In the genomic region with DNA sequence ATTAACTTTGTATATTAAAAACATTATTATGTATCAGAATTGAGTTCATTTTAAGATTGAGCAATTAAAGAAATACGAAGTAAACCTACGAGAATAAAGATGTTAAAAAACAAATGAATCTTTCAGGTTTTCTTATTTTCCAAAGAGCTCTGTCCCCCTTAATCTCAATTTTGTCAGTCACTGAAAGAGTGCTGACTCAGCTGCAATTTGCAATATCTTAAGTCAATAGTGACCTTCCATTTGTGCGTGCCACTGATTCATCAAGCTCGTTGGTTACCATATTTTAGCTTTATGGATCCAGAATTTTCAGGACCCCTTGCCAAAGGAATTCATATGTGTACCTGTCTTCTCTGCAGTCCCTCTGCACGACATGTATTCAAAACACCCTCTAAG, we compare ENCODE assay signal across 16 mouse cellular contexts.
"Had no signal": no experiment of that assay in that cellular context is flagged by ENCODE, and none has a peak within 500 bp of the region (broad histone marks: within the 10 kb centered on the region; RNA-seq: fewer than 3 reads in every experiment).

No protein-coding gene starts in this region.

- H3K36me3 ChIP-seq: neural tube, embryonic 13.5 days; neural tube, embryonic 15.5 days; stomach, embryonic 15.5 days had no signal

- DNase-seq: retina, postnatal 1 day; right cerebral cortex, adult 18-20 months; right cerebral cortex, postnatal 14 days; right cerebral cortex, postnatal 25 days; right cerebral cortex, postnatal 4 days; spleen, adult 18-20 months; thymus, adult 18-20 months; thymus, adult 2 months; thymus, postnatal 14 days; thymus, postnatal 25 days; thymus, postnatal 36 days; thymus, postnatal 4 days had no signal

- H3K4me1 ChIP-seq: neural tube, embryonic 13.5 days; neural tube, embryonic 15.5 days; stomach, embryonic 15.5 days had no signal

- H3K9me3 ChIP-seq: neural tube, embryonic 13.5 days; neural tube, embryonic 15.5 days; stomach, embryonic 15.5 days had no signal

- H3K4me2 ChIP-seq: neural tube, embryonic 13.5 days; neural tube, embryonic 15.5 days; stomach, embryonic 15.5 days had no signal

- H3K4me3 ChIP-seq: neural tube, embryonic 13.5 days; neural tube, embryonic 15.5 days; stomach, embryonic 15.5 days had no signal

- H3K27ac ChIP-seq: neural tube, embryonic 13.5 days; neural tube, embryonic 15.5 days; stomach, embryonic 15.5 days; stomach, postnatal 0 days had no signal

- H3K27me3 ChIP-seq: neural tube, embryonic 13.5 days; neural tube, embryonic 15.5 days; stomach, embryonic 15.5 days had no signal

- H3K9ac ChIP-seq: neural tube, embryonic 13.5 days; neural tube, embryonic 15.5 days; stomach, embryonic 15.5 days had no signal
